Mouse (Mus musculus) stomach, embryonic 16.5 days (tissue): Measurements from ENCODE around the gene Ube2j1. TPM values are rescaled to one million over a fixed set of nuclear protein-coding genes. Genes with fewer than 3 reads are reported as not detected.

ENCODE experiments used
- ATAC-seq: fragments of 200-750 bp; cut with Nextera tagmentation; 2 replicates; pipeline ENCODE4 v1.8.0; 2017; ENCODE audit warnings: moderate number of reproducible peaks, moderate TSS enrichment; ENCODE audit not compliant: insufficient read depth, low FRiP score
- H3K27ac ChIP-seq: fragments of 300-500 bp; sonication (generic); 2 replicates; pipeline ENCODE4 v1.5.1; 2014; ENCODE audit warnings: low read length
- H3K27me3 ChIP-seq: fragments of 300-500 bp; sonication (generic); 2 replicates; pipeline ENCODE4 v1.6.1; 2014; ENCODE audit warnings: low read length, control low read depth, mixed read lengths; ENCODE audit not compliant: control insufficient read depth, insufficient read depth
- H3K36me3 ChIP-seq: fragments of 300-500 bp; sonication (generic); 2 replicates; pipeline ENCODE4 v1.6.1; 2014; ENCODE audit warnings: low read length; ENCODE audit not compliant: control insufficient read depth, insufficient read depth
- H3K4me1 ChIP-seq: fragments of 300-500 bp; sonication (generic); 2 replicates; pipeline ENCODE4 v1.6.1; 2014; ENCODE audit warnings: low read length, control low read depth, mixed read lengths; ENCODE audit not compliant: control insufficient read depth, insufficient read depth
- H3K4me2 ChIP-seq: fragments of 300-500 bp; sonication (generic); 2 replicates; pipeline ENCODE4 v1.6.1; 2014; ENCODE audit warnings: low read depth, low read length, mixed read lengths
- H3K4me3 ChIP-seq: fragments of 300-500 bp; sonication (generic); replicated peaks from 2 replicates; pipeline ENCODE4 v1.5.1; 2014; ENCODE audit warnings: mild to moderate bottlenecking, low read length
- H3K9ac ChIP-seq: fragments of 300-500 bp; sonication (generic); 2 replicates; pipeline ENCODE4 v1.6.1; 2014; ENCODE audit warnings: low read length
- H3K9me3 ChIP-seq: fragments of 300-500 bp; sonication (generic); replicated peaks from 2 replicates; pipeline ENCODE4 v1.6.1; 2016; ENCODE audit warnings: low read length, control low read depth; ENCODE audit not compliant: control insufficient read depth
- WGBS: fragments of 180-500 bp; shearing (Covaris S2); extraction: QIAGEN DNeasy Blood & Tissue Kit; methylation state at CpG from one replicate; pipeline ENCODE4 v1.1.7; 2014; 5-methylcytosine and 5-hydroxymethylcytosine counted together
- polyA plus RNA-seq: library from polyadenylated mRNA; unstranded; fragments of >200 nt; fragmentation: Nextera tagmentation; extraction: Ambion mirVana; gene quantifications from 2 replicates; pipeline ENCODE4 v1.2.1, GENCODE M21; 2015

Gene Ube2j1
- 44.3 and 48.9 TPM in 2 replicates for polyA plus RNA-seq

DNA sequence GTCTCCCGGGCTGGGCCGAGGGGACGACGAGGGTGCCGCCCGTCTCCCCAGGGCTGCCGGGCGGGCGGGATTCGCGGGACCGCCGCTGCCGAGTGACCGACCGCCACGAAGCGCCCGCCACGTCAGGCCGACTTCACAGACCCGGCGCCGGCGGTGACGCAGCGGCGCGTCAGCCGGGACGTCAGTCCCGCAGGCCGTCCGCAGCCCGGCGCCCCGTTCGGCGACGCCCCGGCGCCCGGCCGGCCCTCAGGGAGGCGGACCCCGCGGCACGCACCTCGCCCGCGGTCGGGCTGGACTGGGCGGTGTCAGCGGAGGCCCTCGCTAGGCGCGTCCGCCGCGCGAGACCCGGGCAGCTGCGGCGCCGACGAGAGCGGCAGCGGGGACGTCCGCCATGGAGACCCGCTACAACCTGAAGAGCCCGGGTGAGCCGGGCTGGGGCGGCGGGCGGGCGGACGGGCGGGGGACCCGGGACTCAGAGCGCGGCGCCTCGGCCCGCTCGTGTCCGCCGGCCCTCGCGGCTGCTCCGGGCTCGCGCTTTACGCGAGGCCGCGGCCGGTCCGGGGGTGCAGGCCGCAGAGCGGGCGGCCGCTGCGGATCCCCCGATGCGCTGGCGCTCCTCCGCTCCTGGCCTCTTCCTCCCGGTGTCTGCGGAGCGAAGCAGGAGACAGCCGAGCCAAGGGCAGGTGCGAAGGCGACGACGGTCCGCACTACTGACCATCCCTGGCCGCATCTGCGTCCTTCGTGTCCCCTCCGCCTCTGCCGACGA, at the start of gene Ube2j1:
Gene Ube2j1, plus strand, starts transcription at position 222 of the 766 bp plus-strand sequence.
- Histone ChIP-seq H3K4me1 (peaks cover 7% of the 10 kb centered on the region), H3K9ac (peak within 1 kb of the TSS; percentile 97), H3K4me2 (peak within 1 kb of the TSS; percentile 79), H3K27me3 (no peaks in the 10 kb centered on the region), H3K9me3 (peaks cover 6% of the 10 kb centered on the region; the same call in 1 of the 2 replicates), H3K36me3 (no peaks in the 10 kb centered on the region; the same call in 1 of the 2 replicates), H3K4me3 (peak within 1 kb of the TSS; percentile 91), H3K27ac (peak within 1 kb of the TSS; percentile 83)
- peak; percentile 99 for ATAC-seq
- WGBS = under 1% methylated on average over 114 of the region's 123 CpGs

DNA sequence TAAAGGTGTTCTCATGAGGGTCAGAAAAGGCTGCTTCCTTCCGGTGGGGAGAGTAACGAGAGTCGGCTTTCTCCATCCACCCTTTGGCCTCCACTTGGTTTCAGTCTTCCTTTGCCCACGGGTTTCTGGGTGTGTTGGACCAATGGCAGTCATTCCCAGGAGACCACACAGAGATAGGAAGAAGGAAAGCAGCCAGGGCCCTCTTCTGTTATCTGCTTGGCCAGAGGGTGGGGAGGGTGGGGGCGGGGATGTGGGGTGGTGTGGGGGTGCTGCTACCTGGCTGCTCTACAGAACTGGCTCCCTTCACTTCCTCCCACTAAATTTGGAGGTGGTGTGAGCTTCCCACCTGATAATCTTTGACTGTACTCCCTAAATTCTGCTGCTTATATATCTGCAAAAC, 49.6 kb upstream of the Ube2j1 start:
- no peak for ATAC-seq
- H3K9ac ChIP-seq = no peak overlapping the region
- peaks cover 6% of the 10 kb centered on the region for H3K27me3 ChIP-seq
- H3K36me3 ChIP-seq = no peaks in the 10 kb centered on the region
- 13% methylated on average over 5 of the region's 5 CpGs for WGBS
- no peak overlapping the region; the same call in 1 of the 2 replicates for H3K4me2 ChIP-seq
- H3K4me3 ChIP-seq = no peak overlapping the region
- peaks cover 2% of the 10 kb centered on the region; the same call in 1 of the 2 replicates for H3K4me1 ChIP-seq
- no peak overlapping the region for H3K27ac ChIP-seq
- 0 out of 2 replicates have a peak, but pooled peaks cover 4% of the 10 kb centered on the region for H3K9me3 ChIP-seq

DNA sequence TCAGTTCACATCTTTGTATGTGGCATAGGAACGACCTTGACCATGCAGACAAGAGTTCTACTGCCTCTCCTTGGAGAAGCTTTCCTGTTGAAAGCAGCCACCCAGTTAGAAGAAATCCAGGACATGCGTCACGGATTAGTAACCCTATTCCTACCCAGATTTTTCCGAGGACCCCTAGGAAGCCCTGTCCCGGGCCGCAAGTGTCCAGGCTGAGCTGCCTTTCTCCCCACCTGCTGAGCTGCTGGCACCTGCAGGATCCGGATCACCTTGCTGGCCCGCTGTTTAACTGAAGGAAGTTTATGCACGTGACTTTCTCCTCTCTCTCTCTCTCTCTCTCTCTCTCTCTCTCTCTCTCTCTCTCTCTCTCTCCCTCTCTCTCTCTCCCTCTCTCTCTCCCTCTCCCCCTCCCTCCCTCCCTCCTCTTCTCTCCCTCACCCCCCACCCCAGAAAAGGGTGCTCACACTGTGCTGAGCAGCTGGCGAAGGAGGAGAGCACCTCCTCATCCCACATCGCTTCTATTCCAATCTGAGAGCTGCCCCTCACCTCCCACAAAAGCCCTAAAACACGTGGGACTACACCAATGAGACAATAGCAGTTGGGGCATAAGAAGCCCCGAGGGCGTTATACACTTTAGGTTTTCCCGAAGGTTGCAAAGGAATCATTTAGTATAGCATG, 49.0 kb upstream of the Ube2j1 start:
- no peak for ATAC-seq
- peak overlapping the region; percentile 74 for H3K4me3 ChIP-seq
- H3K27me3 ChIP-seq = peaks cover 6% of the 10 kb centered on the region
- H3K9ac ChIP-seq = peak overlapping the region; percentile 73
- peaks cover 2% of the 10 kb centered on the region; the same call in 1 of the 2 replicates for H3K4me1 ChIP-seq
- 4% methylated on average over 15 of the region's 15 CpGs for WGBS
- H3K9me3 ChIP-seq = 0 out of 2 replicates have a peak, but pooled peaks cover 4% of the 10 kb centered on the region
- peak overlapping the region; percentile 98 for H3K4me2 ChIP-seq
- no peak overlapping the region for H3K27ac ChIP-seq
- no peaks in the 10 kb centered on the region for H3K36me3 ChIP-seq

DNA sequence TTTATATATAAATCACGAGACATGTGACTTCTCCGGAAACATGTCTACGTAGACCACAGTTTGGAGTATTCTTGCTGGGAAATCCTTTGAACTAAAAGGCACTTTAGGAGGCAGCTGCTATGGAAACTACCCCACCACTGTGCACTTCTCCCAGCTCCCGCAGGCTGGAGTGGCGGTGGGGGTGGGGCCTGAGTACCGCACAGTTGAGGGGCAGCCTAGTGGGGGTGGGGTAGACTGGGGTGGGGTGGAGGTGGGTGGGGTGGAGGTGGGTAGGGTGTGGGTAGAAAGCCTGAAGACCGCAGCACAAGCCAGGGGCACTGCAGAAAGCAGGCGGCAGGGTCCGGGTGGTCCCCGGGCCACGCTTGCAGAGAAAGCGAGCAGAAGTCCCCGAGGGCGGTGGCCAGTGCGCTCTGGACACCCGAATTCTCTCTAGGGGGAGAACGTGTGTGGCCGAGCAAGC, 48.5 kb upstream of the Ube2j1 start, which contains the start of gene Rragd:
Gene Rragd, plus strand, starts transcription at position 322 of the 460 bp plus-strand sequence.
- H3K9me3 ChIP-seq = 0 out of 2 replicates have a peak, but pooled peaks cover 4% of the 10 kb centered on the region
- WGBS = under 1% methylated on average over 18 of the region's 18 CpGs

DNA sequence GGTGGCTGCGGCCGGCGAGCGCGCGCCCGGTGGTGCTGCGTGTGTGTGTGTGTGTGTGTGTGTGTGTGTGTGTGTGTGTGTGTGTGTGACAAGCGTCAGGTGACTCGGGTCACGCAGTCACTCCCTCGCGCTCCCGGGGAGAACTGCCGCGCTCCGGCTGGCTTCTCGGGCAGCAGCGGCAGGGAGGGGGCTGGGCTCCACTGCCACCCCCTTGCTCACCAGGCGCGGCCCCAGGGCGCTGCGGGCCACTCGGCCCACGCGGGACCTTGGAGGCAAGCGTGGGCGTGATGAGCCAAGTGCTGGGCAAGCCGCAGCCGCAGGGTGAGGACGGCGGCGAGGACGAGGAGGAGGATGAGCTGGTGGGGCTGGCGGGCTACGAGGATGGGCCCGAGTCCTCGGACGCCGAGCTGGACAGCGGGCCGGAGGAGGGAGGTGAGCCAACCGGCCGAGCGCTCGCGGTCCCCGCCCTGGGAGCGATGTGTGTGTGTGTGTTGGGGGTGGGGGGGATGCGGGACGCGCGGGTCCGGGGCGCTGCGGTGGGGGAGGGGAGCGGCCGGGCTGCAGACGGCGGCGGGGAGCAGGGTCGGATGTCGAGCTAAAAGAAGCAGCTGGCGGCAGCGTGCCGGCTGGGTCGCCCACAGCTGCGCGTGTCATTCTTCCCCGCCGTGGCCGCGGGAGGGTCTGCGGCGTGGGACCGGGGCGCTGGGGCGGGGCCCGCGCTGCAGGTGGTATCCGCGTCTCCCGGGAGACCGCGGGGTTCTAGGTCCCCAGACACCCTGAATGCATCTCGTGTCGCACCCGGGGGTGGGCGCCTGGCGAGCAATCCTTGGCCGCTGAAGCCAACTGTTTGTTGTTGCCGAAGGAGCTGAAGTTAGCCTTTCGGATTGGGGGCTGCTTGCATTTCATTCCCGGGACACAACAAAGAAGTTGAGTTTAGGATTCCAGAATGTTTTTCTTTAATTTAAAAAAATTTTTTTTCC, 47.8 kb upstream of the Ube2j1 start:
- WGBS = under 1% methylated on average over 87 of the region's 94 CpGs
- no peak overlapping the region for H3K27ac ChIP-seq
- H3K27me3 ChIP-seq = peaks cover 6% of the 10 kb centered on the region
- H3K4me3 ChIP-seq = peak overlapping the region; percentile 74
- peaks cover 2% of the 10 kb centered on the region; the same call in 1 of the 2 replicates for H3K4me1 ChIP-seq
- peak; percentile 59 for ATAC-seq
- H3K9me3 ChIP-seq = 0 out of 2 replicates have a peak, but pooled peaks cover 4% of the 10 kb centered on the region
- H3K36me3 ChIP-seq = no peaks in the 10 kb centered on the region
- H3K9ac ChIP-seq = peak overlapping the region; percentile 73
- peak overlapping the region; percentile 98 for H3K4me2 ChIP-seq

More for the DNA sequence above, 48.5 kb upstream of the Ube2j1 start, which contains the start of gene Rragd:
- Histone ChIP-seq H3K4me3 (peak within 1 kb of the TSS; percentile 74), H3K27ac (no peak within 1 kb of the TSS), H3K4me1 (peaks cover 2% of the 10 kb centered on the region; the same call in 1 of the 2 replicates), H3K4me2 (peak within 1 kb of the TSS; percentile 98), H3K27me3 (peaks cover 6% of the 10 kb centered on the region), H3K9ac (peak within 1 kb of the TSS; percentile 73), H3K36me3 (no peaks in the 10 kb centered on the region)
- peak; percentile 39 for ATAC-seq

DNA sequence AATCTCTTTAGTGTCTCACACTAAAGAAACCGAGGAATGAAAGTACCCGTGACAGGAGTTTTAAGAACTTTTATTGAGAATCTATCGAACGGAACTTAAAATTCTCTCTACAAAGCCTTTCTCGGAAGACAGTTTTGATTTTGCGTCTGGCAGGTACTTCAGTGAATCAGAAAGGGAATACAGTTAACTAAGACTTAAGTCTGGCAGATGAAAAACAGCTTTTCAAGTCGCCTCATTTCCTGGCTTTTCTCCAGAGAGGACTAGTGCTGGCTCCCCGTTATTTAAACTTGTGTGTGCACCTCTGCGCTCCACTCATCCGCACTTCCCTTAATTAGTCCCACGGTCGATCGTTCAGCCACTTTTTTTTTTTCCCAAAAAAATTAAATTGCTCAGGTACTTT, 47.0 kb upstream of the Ube2j1 start:
- Histone ChIP-seq H3K4me1 (peaks cover 2% of the 10 kb centered on the region; the same call in 1 of the 2 replicates), H3K27ac (no peak overlapping the region), H3K9me3 (0 out of 2 replicates have a peak, but pooled peaks cover 4% of the 10 kb centered on the region), H3K4me3 (peak overlapping the region; percentile 74), H3K4me2 (peak overlapping the region; percentile 98), H3K27me3 (peaks cover 6% of the 10 kb centered on the region), H3K36me3 (no peaks in the 10 kb centered on the region), H3K9ac (no peak overlapping the region)
- ATAC-seq = no peak
- 5% methylated on average over 13 of the region's 13 CpGs for WGBS

DNA sequence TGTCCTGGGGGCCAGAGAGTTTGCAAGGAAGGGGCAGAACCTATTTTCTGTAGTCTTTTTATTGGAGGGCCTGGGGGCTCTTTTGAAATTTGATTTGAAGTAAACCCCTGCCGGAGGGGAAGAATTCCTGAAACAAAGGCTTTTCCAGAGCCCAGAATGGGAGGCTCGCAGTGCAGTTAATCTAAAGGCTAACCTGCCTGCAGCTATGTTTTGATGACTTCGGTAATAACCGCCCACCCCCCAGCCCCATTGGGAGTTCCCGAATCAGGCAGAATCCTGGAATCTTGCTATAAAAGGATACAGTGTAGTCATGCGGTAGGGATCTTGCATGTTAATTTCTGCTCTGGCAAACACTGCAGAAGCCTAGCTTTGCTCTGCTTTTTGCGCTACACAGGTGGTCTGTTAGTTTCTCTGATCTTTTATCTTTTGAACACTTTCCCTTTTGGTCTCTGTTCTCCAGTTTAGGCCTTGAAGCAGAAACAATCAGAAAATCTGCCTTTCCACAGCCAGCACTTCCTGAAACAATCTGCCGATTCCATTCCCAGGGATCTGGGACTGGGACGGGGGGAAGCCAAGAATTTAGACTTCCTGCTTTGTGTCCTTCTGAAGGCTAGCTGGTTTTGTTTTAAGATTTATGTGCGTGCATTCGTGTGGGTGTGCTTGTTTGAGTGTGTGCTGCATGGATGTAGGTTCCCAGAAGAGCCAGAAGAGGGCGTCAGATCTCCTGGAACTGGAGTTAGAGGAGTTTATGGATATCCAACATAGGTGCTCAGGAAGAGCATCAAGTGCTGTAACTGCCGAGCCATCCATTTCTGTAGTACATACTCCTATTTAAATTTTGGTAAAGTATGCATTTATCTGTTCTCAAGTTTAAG, 46.2 kb upstream of the Ube2j1 start:
- H3K27ac ChIP-seq = no peak overlapping the region
- WGBS = 26% methylated on average over 13 of the region's 13 CpGs

More for the DNA sequence above, 46.2 kb upstream of the Ube2j1 start:
- Histone ChIP-seq H3K9me3 (0 out of 2 replicates have a peak, but pooled peaks cover 4% of the 10 kb centered on the region), H3K4me2 (peak overlapping the region; percentile 98), H3K4me3 (peak overlapping the region; percentile 74), H3K9ac (0 out of 2 replicates have a peak overlapping the region, but pooled peaks have one; percentile 11), H3K4me1 (peaks cover 2% of the 10 kb centered on the region; the same call in 1 of the 2 replicates), H3K27me3 (peaks cover 6% of the 10 kb centered on the region), H3K36me3 (no peaks in the 10 kb centered on the region)
- no peak for ATAC-seq
